Mouse (Mus musculus): ENCODE data around the gene Lrig1. TPM values are rescaled to one million over a fixed set of nuclear protein-coding genes. Genes with fewer than 3 reads are reported as not detected.
A peak's percentile ranks its signal among the peaks of the same experiment; 100 is the strongest.

Gene Lrig1
- polyA plus RNA-seq (2012; fragmentation: generic; extraction: Trizol): 11.2 TPM
- long read RNA-seq, experiment 1, partial matches to known transcripts: 0 of 1 reads
- long read RNA-seq, experiment 1, other reads (novel, unspliced or antisense): 1 of 1 reads
- long read RNA-seq, experiment 2, full-length matches to known transcripts: 1 of 11 reads
- long read RNA-seq, experiment 2, partial matches to known transcripts: 10 of 11 reads
- long read RNA-seq, experiment 2, other reads (novel, unspliced or antisense): 0 of 11 reads

DNA sequence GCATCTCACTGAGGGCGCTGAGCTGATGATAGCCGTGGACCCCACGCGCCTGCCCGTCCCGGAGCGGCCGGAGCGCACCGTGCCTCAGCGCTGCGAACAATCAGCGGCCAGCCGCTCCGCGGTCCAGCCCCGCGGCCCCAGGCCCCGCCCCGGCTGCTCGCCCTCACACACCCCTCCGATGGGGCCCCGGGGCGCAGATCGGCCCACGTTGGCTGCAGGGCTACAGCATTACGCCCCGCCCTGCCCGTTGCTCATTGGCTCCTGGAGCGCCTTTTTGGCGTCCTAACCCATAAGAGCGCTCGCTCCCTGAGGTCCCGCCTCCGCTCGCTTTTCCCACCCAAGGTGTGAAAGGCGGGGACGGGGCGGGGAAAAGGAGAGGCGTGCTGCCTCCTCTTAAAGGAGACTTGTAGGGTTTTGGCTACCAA lies at the start of gene Lrig1:
Gene Lrig1, minus strand, starts transcription at position 92 of the 425 bp plus-strand sequence.
- H3K27me3 ChIP-seq (ENCODE audit: control insufficient read depth, insufficient read depth, insufficient read length): no peaks in the 10 kb centered on the region
- TF ChIP-seq CEBPB (IDR thresholded peaks at IDR 0.05; ENCODE audit: low read depth): no peak
- TF ChIP-seq CTCF (IDR thresholded peaks at IDR 0.05; ENCODE audit: control insufficient read depth, insufficient read depth, insufficient read length): no peak
- no peak for TF ChIP-seq MYOG (IDR thresholded peaks at IDR 0.05; ENCODE audit: control insufficient read depth, extremely low read depth, insufficient read length)
- TF ChIP-seq FOSL1 (IDR thresholded peaks at IDR 0.05; ENCODE audit: insufficient read depth, low read length, poor library complexity, severe bottlenecking): no peak
- TF ChIP-seq USF1 (IDR thresholded peaks at IDR 0.05; ENCODE audit: low read depth): no peak
- no peak for TF ChIP-seq MYOD1 (IDR thresholded peaks at IDR 0.05; ENCODE audit: control insufficient read depth, insufficient read length, low read depth)
- TF ChIP-seq MAX (IDR thresholded peaks at IDR 0.05): no peak

DNA sequence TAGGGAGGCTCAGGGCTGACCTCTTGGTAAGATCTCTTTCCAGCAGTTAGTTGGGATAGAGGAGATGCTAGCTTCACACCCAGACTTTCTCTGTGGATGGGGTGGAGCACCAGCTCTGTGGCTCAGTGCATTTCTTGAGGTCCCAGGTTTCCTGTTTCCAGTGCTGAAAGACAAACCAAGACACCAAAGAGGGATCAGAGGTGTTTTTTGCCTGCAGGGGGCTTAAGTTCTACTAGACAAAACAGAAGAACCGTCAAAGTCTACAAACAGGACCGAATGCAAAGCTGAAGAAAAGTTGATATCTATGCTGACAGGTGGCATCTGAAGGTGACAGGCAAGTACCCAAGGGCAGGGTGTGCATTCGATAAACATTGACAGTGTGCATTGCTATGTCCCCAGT lies 49.7 kb upstream of the Lrig1 start:
- H3K27me3 ChIP-seq (ENCODE audit: control insufficient read depth, insufficient read depth, insufficient read length): no peaks in the 10 kb centered on the region
- no peaks in the 10 kb centered on the region for H3K36me3 ChIP-seq (ENCODE audit: control insufficient read depth, insufficient read depth)
- H3ac ChIP-seq (ENCODE audit: control insufficient read depth, insufficient read length, low read depth): no peak overlapping the region
- H3K79me3 ChIP-seq (ENCODE audit: low read depth): no peaks in the 10 kb centered on the region
- H3K79me2 ChIP-seq (ENCODE audit: control insufficient read depth, insufficient read depth): no peaks in the 10 kb centered on the region
- H3K4me3 ChIP-seq (ENCODE audit: insufficient read depth, poor library complexity, severe bottlenecking): no peak overlapping the region
- TF ChIP-seq MAX (IDR thresholded peaks at IDR 0.05) (no peak), USF1 (IDR thresholded peaks at IDR 0.05; ENCODE audit: low read depth) (no peak), FOSL1 (IDR thresholded peaks at IDR 0.05; ENCODE audit: insufficient read depth, low read length, poor library complexity, severe bottlenecking) (no peak), CEBPB (IDR thresholded peaks at IDR 0.05; ENCODE audit: low read depth) (no peak), MYOG (IDR thresholded peaks at IDR 0.05; ENCODE audit: control insufficient read depth, extremely low read depth, insufficient read length) (no peak), CTCF (IDR thresholded peaks at IDR 0.05; ENCODE audit: control insufficient read depth, insufficient read depth, insufficient read length) (no peak), MYOD1 (IDR thresholded peaks at IDR 0.05; ENCODE audit: control insufficient read depth, insufficient read length, low read depth) (no peak)

More for the DNA sequence above, at the start of gene Lrig1:
- Histone ChIP-seq H3K36me3 (ENCODE audit: control insufficient read depth, insufficient read depth) (no peaks in the 10 kb centered on the region), H3K4me3 (ENCODE audit: insufficient read depth, poor library complexity, severe bottlenecking) (peak within 1 kb of the TSS; percentile 56), H3K79me3 (ENCODE audit: low read depth) (peaks cover 10% of the 10 kb centered on the region), H3K79me2 (ENCODE audit: control insufficient read depth, insufficient read depth) (peaks cover 41% of the 10 kb centered on the region), H3ac (ENCODE audit: control insufficient read depth, insufficient read length, low read depth) (peak within 1 kb of the TSS; percentile 95)

DNA sequence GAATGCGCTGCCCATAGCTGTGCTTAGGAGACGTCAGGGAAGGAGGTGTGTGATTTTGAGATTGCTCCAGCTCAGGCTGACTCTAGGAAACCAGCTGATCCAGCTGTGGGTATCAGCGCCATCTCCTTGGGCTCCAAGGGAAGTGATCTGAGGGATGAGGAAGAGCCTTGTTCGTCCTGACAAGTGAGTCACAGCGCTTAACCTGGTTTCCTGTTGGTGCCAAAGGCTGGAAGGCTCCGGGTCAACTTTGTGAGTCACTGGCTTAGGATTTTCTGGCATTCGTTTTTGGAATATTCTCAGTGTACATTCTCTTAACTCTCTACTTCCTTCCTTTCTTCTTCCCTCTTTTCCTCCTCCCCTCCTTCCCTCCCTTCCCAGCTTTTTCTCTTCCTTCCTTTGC lies 48.4 kb upstream of the Lrig1 start:
- H3K4me3 ChIP-seq (ENCODE audit: insufficient read depth, poor library complexity, severe bottlenecking): no peak overlapping the region

DNA sequence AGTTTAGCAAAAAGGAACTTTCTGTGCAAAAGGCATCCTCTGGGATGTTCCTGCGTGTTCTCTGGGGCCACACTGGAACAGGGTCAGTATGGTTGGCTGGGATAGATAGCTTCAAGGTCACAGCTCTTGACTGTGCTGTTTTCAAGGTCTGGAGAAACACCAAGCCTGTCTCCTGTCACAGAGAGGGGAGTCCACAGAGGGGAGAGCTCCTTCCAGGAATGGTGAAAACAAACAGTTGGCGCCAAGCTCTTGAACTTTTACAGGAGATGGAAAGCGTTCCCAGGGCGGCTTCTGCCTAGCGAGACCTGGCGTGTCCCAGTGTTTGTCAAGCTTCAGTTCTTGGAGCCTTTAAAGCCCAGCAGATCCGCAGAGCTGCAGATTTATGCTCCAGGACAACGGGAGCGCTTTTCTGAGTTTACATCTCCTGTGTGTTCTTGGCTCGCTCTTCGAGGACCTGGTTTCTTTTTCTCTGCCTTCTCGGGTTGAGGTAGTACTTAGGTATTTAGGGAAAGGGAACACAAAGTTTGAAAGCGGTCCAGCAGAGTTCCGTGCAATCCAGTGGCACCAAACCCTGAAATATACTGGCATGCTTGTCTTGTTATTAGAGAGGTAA lies 40.3 kb upstream of the Lrig1 start:
- no peak for TF ChIP-seq USF1 (IDR thresholded peaks at IDR 0.05; ENCODE audit: low read depth)
- no peak for TF ChIP-seq FOSL1 (IDR thresholded peaks at IDR 0.05; ENCODE audit: insufficient read depth, low read length, poor library complexity, severe bottlenecking)
- TF ChIP-seq MYOD1 (IDR thresholded peaks at IDR 0.05; ENCODE audit: control insufficient read depth, insufficient read length, low read depth): no peak
- TF ChIP-seq CEBPB (IDR thresholded peaks at IDR 0.05; ENCODE audit: low read depth): no peak
- no peak for TF ChIP-seq MYOG (IDR thresholded peaks at IDR 0.05; ENCODE audit: control insufficient read depth, extremely low read depth, insufficient read length)
- no peak for TF ChIP-seq MAX (IDR thresholded peaks at IDR 0.05)
- no peak for TF ChIP-seq CTCF (IDR thresholded peaks at IDR 0.05; ENCODE audit: control insufficient read depth, insufficient read depth, insufficient read length)
- no peaks in the 10 kb centered on the region for H3K27me3 ChIP-seq (ENCODE audit: control insufficient read depth, insufficient read depth, insufficient read length)
- no peaks in the 10 kb centered on the region for H3K79me2 ChIP-seq (ENCODE audit: control insufficient read depth, insufficient read depth)
- H3ac ChIP-seq (ENCODE audit: control insufficient read depth, insufficient read length, low read depth): no peak overlapping the region
- H3K79me3 ChIP-seq (ENCODE audit: low read depth): no peaks in the 10 kb centered on the region
- no peak overlapping the region for H3K4me3 ChIP-seq (ENCODE audit: insufficient read depth, poor library complexity, severe bottlenecking)
- no peaks in the 10 kb centered on the region for H3K36me3 ChIP-seq (ENCODE audit: control insufficient read depth, insufficient read depth)

More for the DNA sequence above, 48.4 kb upstream of the Lrig1 start:
- H3ac ChIP-seq (ENCODE audit: control insufficient read depth, insufficient read length, low read depth): no peak overlapping the region
- no peaks in the 10 kb centered on the region for H3K27me3 ChIP-seq (ENCODE audit: control insufficient read depth, insufficient read depth, insufficient read length)
- H3K36me3 ChIP-seq (ENCODE audit: control insufficient read depth, insufficient read depth): no peaks in the 10 kb centered on the region
- no peaks in the 10 kb centered on the region for H3K79me3 ChIP-seq (ENCODE audit: low read depth)
- no peaks in the 10 kb centered on the region for H3K79me2 ChIP-seq (ENCODE audit: control insufficient read depth, insufficient read depth)
- TF ChIP-seq MAX (IDR thresholded peaks at IDR 0.05): no peak
- no peak for TF ChIP-seq CTCF (IDR thresholded peaks at IDR 0.05; ENCODE audit: control insufficient read depth, insufficient read depth, insufficient read length)
- no peak for TF ChIP-seq USF1 (IDR thresholded peaks at IDR 0.05; ENCODE audit: low read depth)
- peak; percentile 7 for TF ChIP-seq MYOD1 (IDR thresholded peaks at IDR 0.05; ENCODE audit: control insufficient read depth, insufficient read length, low read depth)
- peak; percentile 42 for TF ChIP-seq FOSL1 (IDR thresholded peaks at IDR 0.05; ENCODE audit: insufficient read depth, low read length, poor library complexity, severe bottlenecking)
- TF ChIP-seq MYOG (IDR thresholded peaks at IDR 0.05; ENCODE audit: control insufficient read depth, extremely low read depth, insufficient read length): no peak
- TF ChIP-seq CEBPB (IDR thresholded peaks at IDR 0.05; ENCODE audit: low read depth): no peak

- H3K79me2 ChIP-seq (ENCODE audit: control insufficient read depth, insufficient read depth): no peaks in the 10 kb centered on the region
- H3K4me3 ChIP-seq (ENCODE audit: insufficient read depth, poor library complexity, severe bottlenecking): no peak overlapping the region
- no peak for TF ChIP-seq MYOG (IDR thresholded peaks at IDR 0.05; ENCODE audit: control insufficient read depth, extremely low read depth, insufficient read length)
- no peak for TF ChIP-seq MAX (IDR thresholded peaks at IDR 0.05)
- TF ChIP-seq USF1 (IDR thresholded peaks at IDR 0.05; ENCODE audit: low read depth): no peak
- no peak for TF ChIP-seq FOSL1 (IDR thresholded peaks at IDR 0.05; ENCODE audit: insufficient read depth, low read length, poor library complexity, severe bottlenecking)
- no peak for TF ChIP-seq MYOD1 (IDR thresholded peaks at IDR 0.05; ENCODE audit: control insufficient read depth, insufficient read length, low read depth)
- no peak for TF ChIP-seq CTCF (IDR thresholded peaks at IDR 0.05; ENCODE audit: control insufficient read depth, insufficient read depth, insufficient read length)
- TF ChIP-seq CEBPB (IDR thresholded peaks at IDR 0.05; ENCODE audit: low read depth): no peak
- H3K79me3 ChIP-seq (ENCODE audit: low read depth): no peaks in the 10 kb centered on the region
- no peak overlapping the region for H3ac ChIP-seq (ENCODE audit: control insufficient read depth, insufficient read length, low read depth)
- no peaks in the 10 kb centered on the region for H3K36me3 ChIP-seq (ENCODE audit: control insufficient read depth, insufficient read depth)
- H3K27me3 ChIP-seq (ENCODE audit: control insufficient read depth, insufficient read depth, insufficient read length): no peaks in the 10 kb centered on the region
These were observed 38.7 kb upstream of the Lrig1 start for GRCm38 (mm10) chr6:94738647-94739046.
